Mouse (Mus musculus) midbrain, embryonic 10.5 days (tissue): ENCODE results near the gene Rnf20. TPM values are rescaled to one million over a fixed set of nuclear protein-coding genes. Genes with fewer than 3 reads are reported as not detected.
A peak's percentile ranks its signal among the peaks of the same experiment; 100 is the strongest.

Source experiments
- DNase-seq: peaks from one replicate; pipeline ENCODE4 v3.0.0-alpha.2; 2017; ENCODE audit warnings: low spot score
- H3K27ac ChIP-seq: fragments of 300-500 bp; sonication (generic); replicated peaks from 2 replicates; pipeline ENCODE4 v1.5.1; 2016; ENCODE audit warnings: mild to moderate bottlenecking
- H3K27me3 ChIP-seq: fragments of 300-500 bp; sonication (generic); 2 replicates; pipeline ENCODE4 v1.6.1; 2016; ENCODE audit warnings: low read depth, mild to moderate bottlenecking; ENCODE audit not compliant: poor library complexity, severe bottlenecking
- H3K36me3 ChIP-seq: fragments of 300-500 bp; sonication (generic); 2 replicates; pipeline ENCODE4 v1.6.1; 2016; ENCODE audit warnings: mild to moderate bottlenecking, moderate library complexity
- H3K4me1 ChIP-seq: fragments of 300-500 bp; sonication (generic); 2 replicates; pipeline ENCODE4 v1.6.1; 2016
- H3K4me3 ChIP-seq: fragments of 300-500 bp; sonication (generic); 2 replicates; pipeline ENCODE4 v1.5.1; 2016; ENCODE audit warnings: mild to moderate bottlenecking, moderate library complexity
- H3K9me3 ChIP-seq: fragments of 300-500 bp; sonication (generic); replicated peaks from 2 replicates; pipeline ENCODE4 v1.6.1; 2016; ENCODE audit warnings: mild to moderate bottlenecking
- WGBS: fragments of 180-500 bp; shearing (Covaris S2); methylation state at CpG from one replicate; pipeline ENCODE4 v1.1.7; 2016; 5-methylcytosine and 5-hydroxymethylcytosine counted together
- polyA plus RNA-seq: library from polyadenylated mRNA; unstranded; fragments of >200 nt; fragmentation: Nextera tagmentation; extraction: Ambion mirVana; gene quantifications from 2 replicates; pipeline ENCODE4 v1.2.1, GENCODE M21; 2016

Gene Rnf20
- polyA plus RNA-seq, result 49.7 and 53.9 TPM in 2 replicates

GRCm38 (mm10) chr4:49631319-49632138 is at the start of gene Rnf20:
TSS of gene Rnf20 (plus strand) at chr4:49632006.
- H3K4me3 ChIP-seq, result peak within 1 kb of the TSS; percentile 81
- peak; percentile 95 for DNase-seq
- peak within 1 kb of the TSS; percentile 90 for H3K27ac ChIP-seq
- H3K36me3 ChIP-seq, result peaks cover 31% of the 10 kb centered on the region
- WGBS, result 4% methylated on average over 37 of the region's 37 CpGs
- H3K4me1 ChIP-seq, result peaks cover 17% of the 10 kb centered on the region
- no peaks in the 10 kb centered on the region for H3K9me3 ChIP-seq
- no peaks in the 10 kb centered on the region for H3K27me3 ChIP-seq

- Histone ChIP-seq H3K9me3 (no peaks in the 10 kb centered on the region), H3K36me3 (peaks cover 16% of the 10 kb centered on the region), H3K27me3 (no peaks in the 10 kb centered on the region), H3K4me1 (no peaks in the 10 kb centered on the region), H3K27ac (no peak overlapping the region), H3K4me3 (no peak overlapping the region)
- WGBS, result 79% methylated on average over 14 of the region's 14 CpGs
- no peak for DNase-seq
These were observed 47.6 kb upstream of the Rnf20 start for GRCm38 (mm10) chr4:49583965-49584831.

DNA sequence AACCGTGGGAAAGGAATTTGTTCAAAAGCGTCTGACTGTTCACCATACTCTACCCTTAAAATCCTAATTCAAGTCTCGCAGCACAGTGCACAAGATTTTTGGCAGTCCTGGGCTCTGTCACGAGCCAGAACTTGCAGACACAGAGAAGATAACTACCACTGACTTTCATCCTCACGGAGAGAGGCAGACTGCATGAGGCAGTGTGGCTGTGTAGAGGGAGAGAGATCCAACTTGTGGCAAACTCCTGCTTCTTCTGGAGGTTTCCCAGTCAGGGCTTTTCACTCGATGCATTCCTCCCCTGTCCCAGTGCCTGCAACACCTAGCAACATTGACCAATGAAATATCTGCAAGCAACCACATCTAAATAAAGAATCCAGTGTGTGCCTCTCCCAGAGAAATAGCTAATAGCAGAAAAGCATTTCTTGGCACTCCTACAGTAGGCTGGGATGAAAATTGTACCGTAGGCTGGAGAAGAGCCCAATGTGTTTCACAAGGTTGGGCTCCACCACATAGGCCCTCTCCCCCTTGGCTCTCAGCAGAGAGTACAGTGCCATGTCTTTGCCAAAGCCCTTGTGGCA is 46.2 kb upstream of the Rnf20 start:
- no peak for DNase-seq
- Histone ChIP-seq H3K4me1 (no peaks in the 10 kb centered on the region), H3K27ac (no peak overlapping the region), H3K27me3 (no peaks in the 10 kb centered on the region), H3K4me3 (no peak overlapping the region), H3K9me3 (no peaks in the 10 kb centered on the region), H3K36me3 (peaks cover 16% of the 10 kb centered on the region)
- 91% methylated on average over 7 of the region's 7 CpGs for WGBS

- DNase-seq, result no peak
- 92% methylated on average over 10 of the region's 10 CpGs for WGBS
- peaks cover 16% of the 10 kb centered on the region for H3K36me3 ChIP-seq
- no peak overlapping the region for H3K4me3 ChIP-seq
- no peaks in the 10 kb centered on the region for H3K4me1 ChIP-seq
- no peaks in the 10 kb centered on the region for H3K27me3 ChIP-seq
- no peaks in the 10 kb centered on the region for H3K9me3 ChIP-seq
- H3K27ac ChIP-seq, result no peak overlapping the region
These were observed 45.0 kb upstream of the Rnf20 start for GRCm38 (mm10) chr4:49586811-49587210.

DNA sequence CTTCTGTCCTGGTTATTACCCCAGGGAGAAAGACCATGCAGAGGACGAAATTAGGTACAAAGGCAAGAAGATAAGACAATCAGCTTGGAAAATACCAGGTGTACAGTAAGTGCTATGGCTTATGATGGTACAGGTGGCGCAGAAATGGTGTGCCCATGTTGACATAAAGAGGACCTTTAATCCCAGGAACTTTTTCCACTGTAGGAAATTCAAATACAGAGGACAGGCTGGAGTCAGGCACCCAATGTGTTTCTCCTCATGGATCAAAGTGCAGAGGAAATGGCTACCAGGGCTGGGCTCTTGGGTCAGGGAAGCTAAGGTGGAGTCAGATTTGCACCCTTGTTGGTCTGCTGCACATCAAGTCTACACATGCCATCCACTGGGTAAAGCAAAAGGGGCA is 41.7 kb upstream of the Rnf20 start:
- H3K27ac ChIP-seq, result no peak overlapping the region
- no peaks in the 10 kb centered on the region for H3K27me3 ChIP-seq
- DNase-seq, result no peak
- peaks cover 16% of the 10 kb centered on the region for H3K36me3 ChIP-seq
- WGBS, result 85% methylated on average over 2 of the region's 2 CpGs
- H3K4me1 ChIP-seq, result 0 out of 2 replicates have a peak, but pooled peaks cover 2% of the 10 kb centered on the region
- H3K9me3 ChIP-seq, result no peaks in the 10 kb centered on the region
- no peak overlapping the region for H3K4me3 ChIP-seq

DNA sequence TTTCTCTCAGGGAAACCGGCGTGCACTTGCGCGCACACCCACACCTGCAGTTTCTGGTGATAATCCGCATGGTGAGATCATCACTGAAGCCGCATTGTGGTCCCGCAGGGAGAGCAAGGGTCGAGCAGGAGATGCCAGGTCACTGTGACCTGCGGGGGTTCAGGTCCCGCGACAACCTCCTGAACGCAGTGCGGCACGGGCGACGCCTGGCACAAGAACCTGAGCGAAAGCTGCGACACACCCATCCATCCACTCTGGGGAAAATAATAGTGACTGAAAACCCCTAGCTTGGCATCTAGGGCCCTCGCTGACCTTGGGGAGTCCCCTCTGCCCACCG is 35.0 kb upstream of the Rnf20 start:
- no peak for DNase-seq
- Histone ChIP-seq H3K36me3 (no peaks in the 10 kb centered on the region), H3K4me3 (peak overlapping the region; percentile 86), H3K27me3 (no peaks in the 10 kb centered on the region; the same call in 1 of the 2 replicates), H3K27ac (peak overlapping the region; percentile 92), H3K9me3 (no peaks in the 10 kb centered on the region), H3K4me1 (peaks cover 16% of the 10 kb centered on the region)
- 1% methylated on average over 20 of the region's 20 CpGs for WGBS

DNA sequence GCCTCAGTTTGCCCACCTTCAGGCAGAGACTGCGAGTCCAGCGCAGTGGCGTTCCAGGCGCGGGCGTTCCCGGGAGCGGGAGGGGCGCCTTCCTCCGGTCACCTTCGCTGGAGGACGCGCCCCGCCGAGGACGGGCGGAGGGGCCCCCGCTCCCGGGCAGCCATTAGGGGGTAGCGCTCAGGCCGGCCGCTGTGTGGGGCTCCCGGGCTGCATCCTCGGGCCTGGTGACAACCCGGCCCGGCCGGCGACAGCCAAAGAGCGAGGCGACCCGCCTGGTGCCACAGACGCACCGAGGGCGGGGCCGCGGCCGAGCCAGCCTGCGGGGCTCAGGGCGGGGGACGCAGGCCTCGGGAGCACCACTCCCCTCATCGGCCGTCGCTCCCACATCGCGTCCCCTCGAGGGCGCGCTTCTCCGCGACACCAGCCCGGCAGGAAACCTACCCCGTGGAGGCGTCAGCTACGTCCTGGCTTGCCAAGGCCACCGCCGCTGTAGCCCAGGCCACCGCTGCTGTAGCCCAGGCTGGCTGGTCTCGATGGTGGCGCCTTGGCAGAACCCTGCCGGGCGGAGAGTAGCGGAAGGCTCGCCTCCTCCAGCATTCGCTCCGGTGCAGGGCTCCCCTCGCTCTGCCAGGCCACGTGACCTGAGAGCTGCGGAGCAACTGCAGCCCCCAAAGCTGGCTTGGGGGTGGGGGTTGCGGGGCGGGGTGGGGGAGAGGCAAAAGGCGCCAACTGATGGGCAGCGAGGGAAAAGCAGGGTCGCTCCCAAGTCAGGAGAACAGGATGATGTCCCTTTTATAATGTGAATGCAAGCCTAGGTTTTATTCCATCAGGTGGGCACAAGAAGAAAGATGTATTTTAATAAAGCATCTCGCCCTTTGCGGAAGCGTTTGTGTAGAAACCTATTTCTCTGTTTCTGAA is 34.4 kb upstream of the Rnf20 start, which contains the start of gene Tmem246:
Tmem246 (minus strand) TSS at position 694 of the 918 bp plus-strand sequence.
- Histone ChIP-seq H3K9me3 (no peaks in the 10 kb centered on the region), H3K27ac (peak within 1 kb of the TSS; percentile 92), H3K36me3 (no peaks in the 10 kb centered on the region), H3K4me3 (peak within 1 kb of the TSS; percentile 86), H3K4me1 (peaks cover 16% of the 10 kb centered on the region), H3K27me3 (no peaks in the 10 kb centered on the region; the same call in 1 of the 2 replicates)
- peak; percentile 85 for DNase-seq
- WGBS, result under 1% methylated on average over 77 of the region's 77 CpGs

DNA sequence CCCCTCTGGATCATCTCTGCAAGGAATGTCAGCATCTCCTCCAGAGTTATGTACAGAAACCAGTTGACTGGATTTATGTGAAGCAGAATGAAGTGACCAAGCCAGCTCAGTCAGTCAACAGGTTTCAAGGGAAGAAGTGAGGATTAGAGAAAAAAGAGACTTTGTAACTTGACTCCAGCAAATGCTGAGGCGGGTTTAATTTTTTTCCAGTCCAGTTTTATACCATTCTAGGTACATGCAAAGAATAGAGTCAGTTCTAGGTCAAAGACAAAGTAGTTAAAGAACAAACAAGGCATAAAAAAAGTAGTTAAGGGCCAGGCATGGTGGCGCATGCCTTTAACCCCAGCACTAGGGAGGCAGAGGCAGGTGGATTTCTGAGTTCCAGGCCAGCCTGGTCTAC is 28.6 kb upstream of the Rnf20 start:
- Histone ChIP-seq H3K27ac (no peak overlapping the region), H3K4me3 (no peak overlapping the region)
- 88% methylated on average over 2 of the region's 2 CpGs for WGBS

GRCm38 (mm10) chr4:49604016-49604546 is 27.7 kb upstream of the Rnf20 start:
- Histone ChIP-seq H3K9me3 (no peaks in the 10 kb centered on the region), H3K27ac (no peak overlapping the region), H3K4me3 (no peak overlapping the region), H3K27me3 (no peaks in the 10 kb centered on the region), H3K36me3 (no peaks in the 10 kb centered on the region), H3K4me1 (no peaks in the 10 kb centered on the region)
- DNase-seq, result no peak
- 47% methylated on average over 1 of the region's 1 CpGs for WGBS

More for the DNA sequence above, 28.6 kb upstream of the Rnf20 start:
- H3K4me1 ChIP-seq, result peaks cover under 1% of the 10 kb centered on the region
- H3K36me3 ChIP-seq, result no peaks in the 10 kb centered on the region
- no peak for DNase-seq
- H3K9me3 ChIP-seq, result no peaks in the 10 kb centered on the region
- no peaks in the 10 kb centered on the region; the same call in 1 of the 2 replicates for H3K27me3 ChIP-seq

DNA sequence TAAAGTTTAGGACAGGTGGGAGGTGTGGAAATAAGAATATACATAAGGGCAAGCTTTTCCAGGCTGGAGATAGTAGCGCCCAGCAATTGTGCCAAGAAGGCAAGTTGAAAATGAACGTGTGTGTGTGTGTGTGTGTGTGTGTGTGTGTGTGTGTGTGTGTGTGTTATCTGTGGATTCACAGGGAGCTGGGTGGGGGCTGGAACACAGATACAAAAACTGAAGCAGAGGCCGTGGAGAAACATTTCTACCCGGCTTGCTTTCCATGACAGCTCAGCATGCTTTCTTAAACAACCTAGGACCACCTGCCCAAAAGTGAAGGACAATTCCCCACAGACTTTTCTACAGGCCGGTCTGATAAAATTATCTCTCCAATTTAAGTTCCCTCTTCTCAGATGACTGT is 27.2 kb upstream of the Rnf20 start:
- Histone ChIP-seq H3K4me3 (no peak overlapping the region), H3K27ac (no peak overlapping the region), H3K4me1 (no peaks in the 10 kb centered on the region), H3K9me3 (no peaks in the 10 kb centered on the region), H3K27me3 (no peaks in the 10 kb centered on the region), H3K36me3 (no peaks in the 10 kb centered on the region)
- no peak for DNase-seq
- 86% methylated on average over 5 of the region's 5 CpGs for WGBS

GRCm38 (mm10) chr4:49605459-49605858 is 26.3 kb upstream of the Rnf20 start:
- no peaks in the 10 kb centered on the region for H3K4me1 ChIP-seq
- H3K9me3 ChIP-seq, result no peaks in the 10 kb centered on the region
- WGBS, result 89% methylated on average over 1 of the region's 1 CpGs
- no peaks in the 10 kb centered on the region for H3K27me3 ChIP-seq
- DNase-seq, result no peak
- no peak overlapping the region for H3K27ac ChIP-seq
- H3K4me3 ChIP-seq, result no peak overlapping the region
- H3K36me3 ChIP-seq, result no peaks in the 10 kb centered on the region
